Mouse (Mus musculus) neural tube, embryonic 11.5 days (tissue): ENCODE results near the gene Arpc4. TPM values are rescaled to one million over a fixed set of nuclear protein-coding genes. Genes with fewer than 3 reads are reported as not detected.

Experiments used
- ATAC-seq: fragments of 200-750 bp; cut with Nextera tagmentation; 2 replicates; pipeline ENCODE4 v1.8.0; 2017; ENCODE audit warnings: moderate number of reproducible peaks, mild to moderate bottlenecking, moderate TSS enrichment, moderate library complexity; ENCODE audit not compliant: insufficient read depth, low FRiP score, low TSS enrichment
- DNase-seq: peaks from one replicate; pipeline ENCODE4 v3.0.0-alpha.2; 2015; ENCODE audit warnings: low spot score
- H3K27ac ChIP-seq: fragments of 300-500 bp; sonication (generic); 2 replicates; pipeline ENCODE4 v1.5.1; 2014; ENCODE audit warnings: low read depth, mild to moderate bottlenecking, low read length
- H3K27me3 ChIP-seq: fragments of 300-500 bp; sonication (generic); 2 replicates; pipeline ENCODE4 v1.6.1; 2014; ENCODE audit warnings: mild to moderate bottlenecking, low read length, mixed read lengths; ENCODE audit not compliant: control insufficient read depth, insufficient read depth
- H3K36me3 ChIP-seq: fragments of 300-500 bp; sonication (generic); 2 replicates; pipeline ENCODE4 v1.6.1; 2014; ENCODE audit warnings: mild to moderate bottlenecking, low read length, moderate library complexity, mixed read lengths; ENCODE audit not compliant: control insufficient read depth, insufficient read depth
- H3K4me1 ChIP-seq: fragments of 300-500 bp; sonication (generic); 2 replicates; pipeline ENCODE4 v1.6.1; 2014; ENCODE audit warnings: low read length, mixed read lengths; ENCODE audit not compliant: control insufficient read depth, insufficient read depth
- H3K4me2 ChIP-seq: fragments of 300-500 bp; sonication (generic); 2 replicates; pipeline ENCODE4 v1.6.1; 2014; ENCODE audit warnings: low read depth, mild to moderate bottlenecking, moderate library complexity
- H3K4me3 ChIP-seq: fragments of 300-500 bp; sonication (generic); 2 replicates; pipeline ENCODE4 v1.5.1; 2014; ENCODE audit warnings: low read depth, low read length
- H3K9ac ChIP-seq: fragments of 300-500 bp; sonication (generic); 2 replicates; pipeline ENCODE4 v1.6.1; 2014; ENCODE audit warnings: mild to moderate bottlenecking, low read length
- H3K9me3 ChIP-seq: fragments of 300-500 bp; sonication (generic); 2 replicates; pipeline ENCODE4 v1.6.1; 2016; ENCODE audit warnings: low read length; ENCODE audit not compliant: control insufficient read depth
- WGBS: fragments of 180-500 bp; shearing (Covaris S2); extraction: QIAGEN DNeasy Blood & Tissue Kit; methylation state at CpG from one replicate; pipeline ENCODE4 v1.1.7; 2014; 5-methylcytosine and 5-hydroxymethylcytosine counted together
- microRNA-seq: library from miRNA; unstranded; fragments of <30 nt; microRNA quantifications from one replicate; pipeline ENCODE4, GENCODE M21; 2016
- polyA plus RNA-seq: library from polyadenylated mRNA; unstranded; fragments of >200 nt; fragmentation: Nextera tagmentation; extraction: Ambion mirVana; gene quantifications from 2 replicates; pipeline ENCODE4 v1.2.1, GENCODE M21; 2014

Arpc4 gene
- polyA plus RNA-seq, 1 experiment from 2014 or later = 215 TPM

DNA sequence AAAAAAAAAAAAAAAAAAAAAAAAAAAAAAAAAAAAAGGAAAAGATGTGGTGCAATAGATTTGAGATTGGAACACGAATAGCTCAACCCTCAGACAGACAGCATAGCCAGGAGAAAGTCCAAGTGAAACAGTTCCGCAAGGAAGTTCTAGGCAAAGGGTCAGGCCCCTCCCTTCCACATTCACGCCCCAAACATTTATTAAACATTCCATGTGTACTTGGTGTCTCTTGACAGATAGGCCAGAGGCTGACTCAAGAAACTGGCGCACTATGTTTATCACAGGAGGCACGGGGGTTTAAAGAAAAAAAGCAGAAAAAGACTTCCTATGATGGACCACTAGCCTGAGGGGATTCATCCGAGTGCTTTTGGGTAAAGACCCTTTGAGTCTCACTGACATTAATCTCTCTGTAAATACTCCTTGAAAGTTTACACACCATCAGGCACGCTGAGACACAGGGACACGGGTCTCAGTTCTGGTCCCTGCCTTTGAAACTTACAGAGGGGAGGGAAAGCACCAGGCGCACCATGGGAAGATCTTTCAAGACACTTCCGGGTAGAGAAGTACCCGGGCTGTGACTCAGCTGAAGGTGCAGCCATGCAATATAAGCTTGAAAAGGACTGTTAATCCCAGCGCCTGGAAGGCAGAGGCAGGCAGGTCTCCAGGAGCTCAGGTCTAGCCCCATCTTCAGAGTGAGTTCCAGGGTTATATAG lies 61.0 kb downstream of the Arpc4 start:
- ATAC-seq = no peak
- no peak overlapping the region for H3K4me2 ChIP-seq
- no peaks in the 10 kb centered on the region for H3K9me3 ChIP-seq
- no peak for DNase-seq
- H3K4me3 ChIP-seq = no peak overlapping the region
- H3K36me3 ChIP-seq = no peaks in the 10 kb centered on the region
- no peak overlapping the region for H3K9ac ChIP-seq
- H3K4me1 ChIP-seq = peaks cover 5% of the 10 kb centered on the region; the same call in 1 of the 2 replicates
- H3K27me3 ChIP-seq = no peaks in the 10 kb centered on the region
- no peak overlapping the region for H3K27ac ChIP-seq
- 68% methylated on average over 12 of the region's 12 CpGs for WGBS

Small RNA genes within 50 kb of the gene (microRNA-seq; reads per million reads assigned to microRNA genes)
- gene Gm24387 = not detected

Other genes starting within 250 kb of the Arpc4 start
- gene Lhfpl4, start 182.7 kb upstream of the Arpc4 start, polyA plus RNA-seq = 6.7 and 6.9 TPM in 2 replicates
- 47.4 and 53.5 TPM in 2 replicates for gene Mtmr14, start 140.3 kb upstream of the Arpc4 start, polyA plus RNA-seq
- gene Cpne9, start 95.8 kb upstream of the Arpc4 start, polyA plus RNA-seq = 0.08 and 0.18 TPM in 2 replicates
- gene Brpf1, start 71.0 kb upstream of the Arpc4 start, polyA plus RNA-seq = 27.1 and 28.4 TPM in 2 replicates
- gene Ogg1, start 51.1 kb upstream of the Arpc4 start, polyA plus RNA-seq = 13.1 and 14.0 TPM in 2 replicates
- gene Camk1, start 34.1 kb upstream of the Arpc4 start, polyA plus RNA-seq = 50.8 and 56.0 TPM in 2 replicates
- 56.3 and 60.7 TPM in 2 replicates for gene Tada3, start 232 bp upstream of the Arpc4 start, polyA plus RNA-seq
- gene Ttll3, start 11.1 kb downstream of the Arpc4 start, polyA plus RNA-seq = 3.4 and 4.3 TPM in 2 replicates
- 27.7 and 27.9 TPM in 2 replicates for gene Rpusd3, start 41.2 kb downstream of the Arpc4 start, polyA plus RNA-seq
- 0.19 TPM in 1 of 2 replicates, not detected in the other for gene Cidec, start 57.6 kb downstream of the Arpc4 start, polyA plus RNA-seq
- gene Jagn1, start 64.5 kb downstream of the Arpc4 start, polyA plus RNA-seq = 74.7 and 75.9 TPM in 2 replicates
- gene Il17re, start 80.4 kb downstream of the Arpc4 start, polyA plus RNA-seq = 0.77 and 0.78 TPM in 2 replicates
- 3.2 and 3.4 TPM in 2 replicates for gene Il17rc, start 93.3 kb downstream of the Arpc4 start, polyA plus RNA-seq
- gene Creld1, start 105.2 kb downstream of the Arpc4 start, polyA plus RNA-seq = 33.6 and 41.1 TPM in 2 replicates
- gene Prrt3, start 123.8 kb downstream of the Arpc4 start, polyA plus RNA-seq = 0.91 and 0.94 TPM in 2 replicates
- 82.4 and 89.4 TPM in 2 replicates for gene Emc3, start 153.5 kb downstream of the Arpc4 start, polyA plus RNA-seq
- 13.6 and 15.7 TPM in 2 replicates for gene Fancd2, start 153.6 kb downstream of the Arpc4 start, polyA plus RNA-seq
- not detected in 2 replicates for gene Fancd2os, start 222.6 kb downstream of the Arpc4 start, polyA plus RNA-seq
- 220 and 232 TPM in 2 replicates for gene Brk1, start 226.7 kb downstream of the Arpc4 start, polyA plus RNA-seq
- gene Vhl, start 245.8 kb downstream of the Arpc4 start, polyA plus RNA-seq = 64.9 and 68.2 TPM in 2 replicates